Mouse (Mus musculus) heart, adult 2 months (tissue): ENCODE results near the gene Hprt. TPM values are rescaled to one million over a fixed set of nuclear protein-coding genes. Genes with fewer than 3 reads are reported as not detected.
A peak's percentile ranks its signal among the peaks of the same experiment; 100 is the strongest.

Source experiments
- DNase-seq, 2 experiments: peaks; one replicate each; pipeline ENCODE4 v3.0.0; 2021
- H3K27ac ChIP-seq: fragments of 200-600 bp; 2 replicates; pipeline ENCODE4 v1.8.1; 2022
- H3K27me3 ChIP-seq: fragments of 200-500 bp; 2 replicates; pipeline ENCODE4 v1.6.1; 2012; ENCODE audit warnings: mild to moderate bottlenecking, low read length, inconsistent platforms, mixed read lengths; ENCODE audit not compliant: control insufficient read depth, insufficient read depth
- H3K36me3 ChIP-seq: fragments of 200-500 bp; 2 replicates; pipeline ENCODE4 v1.6.1; 2012; ENCODE audit warnings: low read length, inconsistent platforms; ENCODE audit not compliant: control insufficient read depth, insufficient read depth
- H3K4me1 ChIP-seq: fragments of 200-500 bp; 2 replicates; pipeline ENCODE4 v1.6.1; 2011; ENCODE audit warnings: low read length; ENCODE audit not compliant: control insufficient read depth, insufficient read depth
- H3K4me3 ChIP-seq: fragments of 200-600 bp; 2 replicates; pipeline ENCODE4 v1.8.1; 2022
- H3K79me2 ChIP-seq: fragments of 200-500 bp; replicated peaks from 2 replicates; pipeline ENCODE4 v1.6.1; 2012; ENCODE audit warnings: mild to moderate bottlenecking, inconsistent platforms, low read length, moderate library complexity, mixed read lengths; ENCODE audit not compliant: control insufficient read depth, insufficient read depth
- H3K9ac ChIP-seq: fragments of 200-500 bp; 2 replicates; pipeline ENCODE4 v1.6.1; 2012; ENCODE audit warnings: low read depth, mild to moderate bottlenecking, control low read depth, inconsistent platforms, low read length, mixed read lengths
- CTCF ChIP-seq: fragments of 200-600 bp; IDR thresholded peaks from 2 replicates; pipeline ENCODE4 v1.8.1; 2022; ENCODE audit warnings: antibody characterized with exemption, mild to moderate bottlenecking, moderate library complexity
- EP300 ChIP-seq: fragments of 200-500 bp; IDR thresholded peaks from 2 replicates; pipeline ENCODE4 v1.6.1; 2011; ENCODE audit warnings: low read depth, low read length, control low read depth; ENCODE audit not compliant: insufficient read depth
- POLR2A ChIP-seq: fragments of 200-500 bp; IDR thresholded peaks from 2 replicates; pipeline ENCODE4 v1.6.1; 2011; ENCODE audit warnings: mild to moderate bottlenecking, low read depth, low read length, control low read depth; ENCODE audit not compliant: insufficient read depth
- WGBS: fragments of 180-500 bp; shearing (Covaris S2); methylation state at CpG from one replicate; pipeline ENCODE4 v1.1.7; 2018; 5-methylcytosine and 5-hydroxymethylcytosine counted together
- intact Hi-C: fragments of 180-260 bp; cut with DNase I; formaldehyde crosslinking; loops from one replicate; pipeline ENCODE4 v1.15.1; 2025
- long read RNA-seq: library from polyadenylated mRNA; stranded (forward); transcript quantifications from one replicate; pipeline ENCODE4 v2.0.0, GENCODE M21; 2021
- polyA plus RNA-seq: library from polyadenylated mRNA; depleted of rRNA; stranded (reverse); fragments of >200 nt; gene quantifications from 2 replicates; pipeline ENCODE4 v1.2.3, GENCODE M21; 2012; rRNA removed
- total RNA-seq, 2 experiments: library from RNA; stranded (reverse); gene quantifications; 2 replicates each; pipeline ENCODE4 v1.2.3; 2021

Hprt gene
- total RNA-seq (10 to 100 TPM; 47.4 to 65.8 TPM), polyA plus RNA-seq (16.1 and 41.6 TPM in 2 replicates)
- long read RNA-seq, transcript Hprt-201 (9 exons, 1,289 nt): major isoform, 5 of 5 reads
- long read RNA-seq, partial matches to known transcripts: 0 of 5 reads
- long read RNA-seq, other reads (novel, unspliced or antisense): 0 of 5 reads

- WGBS: 17% methylated on average over 66 of the region's 72 CpGs
- Histone ChIP-seq H3K4me1 (no peaks in the 10 kb centered on the region), H3K4me3 (peak within 1 kb of the TSS; percentile 62), H3K9ac (peak within 1 kb of the TSS; percentile 66), H3K27me3 (no peaks in the 10 kb centered on the region), H3K36me3 (no peaks in the 10 kb centered on the region), H3K27ac (peak within 1 kb of the TSS; percentile 82), H3K79me2 (no peaks in the 10 kb centered on the region)
- intact Hi-C loops: no loop called here
- no peak for TF ChIP-seq CTCF
- TF ChIP-seq POLR2A: peak; percentile 90
- peak; percentile 91 to 93 for DNase-seq
Observed at GRCm38 (mm10) chrX:52987905-52988783, at the start of gene Hprt. Gene Hprt (plus strand): TSS chrX:52988137.

- Histone ChIP-seq H3K9ac (no peak overlapping the region), H3K27ac (no peak overlapping the region), H3K4me1 (no peaks in the 10 kb centered on the region; the same call in none of the 2 replicates), H3K36me3 (no peaks in the 10 kb centered on the region), H3K4me3 (no peak overlapping the region), H3K27me3 (no peaks in the 10 kb centered on the region), H3K79me2 (no peaks in the 10 kb centered on the region)
- 63% methylated on average over 5 of the region's 5 CpGs for WGBS
- TF ChIP-seq EP300 (no peak), POLR2A (no peak), CTCF (no peak)
- intact Hi-C loops: no loop called here
- DNase-seq: no peak
Observed at GRCm38 (mm10) chrX:52945509-52945908, 42.4 kb upstream of the Hprt start.

- TF ChIP-seq CTCF: peak; percentile 77
- TF ChIP-seq EP300: no peak
- TF ChIP-seq POLR2A: no peak
- no peak overlapping the region for H3K4me3 ChIP-seq
- no peak for DNase-seq
- H3K9ac ChIP-seq: no peak overlapping the region
- H3K36me3 ChIP-seq: no peaks in the 10 kb centered on the region
- intact Hi-C loops: no loop called here
- H3K4me1 ChIP-seq: no peaks in the 10 kb centered on the region; the same call in none of the 2 replicates
- H3K27ac ChIP-seq: no peak overlapping the region
- no peaks in the 10 kb centered on the region for H3K27me3 ChIP-seq
- no peaks in the 10 kb centered on the region for H3K79me2 ChIP-seq
- WGBS: 47% methylated on average over 2 of the region's 2 CpGs
Observed at GRCm38 (mm10) chrX:52949713-52950112, 38.2 kb upstream of the Hprt start.

GRCm38 (mm10) chrX:52956942-52957341, 31.0 kb upstream of the Hprt start:
- no peak for DNase-seq
- 57% methylated on average over 4 of the region's 4 CpGs for WGBS
- Histone ChIP-seq H3K4me3 (no peak overlapping the region), H3K27ac (no peak overlapping the region), H3K36me3 (no peaks in the 10 kb centered on the region), H3K79me2 (no peaks in the 10 kb centered on the region), H3K9ac (no peak overlapping the region), H3K27me3 (no peaks in the 10 kb centered on the region), H3K4me1 (no peaks in the 10 kb centered on the region)
- TF ChIP-seq POLR2A: no peak
- no peak for TF ChIP-seq CTCF
- TF ChIP-seq EP300: no peak
- intact Hi-C loops: no loop called here

- intact Hi-C loops: no loop called here
- Histone ChIP-seq H3K27ac (no peak overlapping the region), H3K4me3 (no peak overlapping the region), H3K9ac (no peak overlapping the region), H3K79me2 (no peaks in the 10 kb centered on the region), H3K27me3 (no peaks in the 10 kb centered on the region), H3K4me1 (no peaks in the 10 kb centered on the region), H3K36me3 (no peaks in the 10 kb centered on the region)
- TF ChIP-seq EP300 (no peak), POLR2A (no peak), CTCF (no peak)
- WGBS: 74% methylated on average over 5 of the region's 5 CpGs
- DNase-seq: no peak
Observed at GRCm38 (mm10) chrX:52961559-52962110, 26.3 kb upstream of the Hprt start.

- H3K4me3 ChIP-seq: no peak overlapping the region
- intact Hi-C loops: no loop called here
- H3K9ac ChIP-seq: no peak overlapping the region
- no peak for DNase-seq
- no peaks in the 10 kb centered on the region for H3K27me3 ChIP-seq
- TF ChIP-seq CTCF (no peak), EP300 (no peak), POLR2A (no peak)
- no peaks in the 10 kb centered on the region for H3K79me2 ChIP-seq
- WGBS: 59% methylated on average over 2 of the region's 2 CpGs
- no peaks in the 10 kb centered on the region for H3K4me1 ChIP-seq
- no peaks in the 10 kb centered on the region for H3K36me3 ChIP-seq
- no peak overlapping the region for H3K27ac ChIP-seq
Observed at GRCm38 (mm10) chrX:52965149-52965548, 22.8 kb upstream of the Hprt start.
